Mouse (Mus musculus) kidney, embryonic 16.5 days (tissue): ENCODE measurements around the gene Prr5. TPM values are rescaled to one million over a fixed set of nuclear protein-coding genes. Genes with fewer than 3 reads are reported as not detected.

Source experiments
- ATAC-seq: fragments of 200-750 bp; cut with Nextera tagmentation; 2 replicates; pipeline ENCODE4 v1.8.0; 2017; ENCODE audit warnings: moderate TSS enrichment; ENCODE audit not compliant: low FRiP score, low TSS enrichment
- H3K27ac ChIP-seq: fragments of 300-500 bp; sonication (generic); 2 replicates; pipeline ENCODE4 v1.5.1; 2014; ENCODE audit warnings: low read length
- H3K27me3 ChIP-seq: fragments of 300-500 bp; sonication (generic); 2 replicates; pipeline ENCODE4 v1.6.1; 2014; ENCODE audit warnings: low read length, control low read depth, mixed read lengths; ENCODE audit not compliant: insufficient read depth
- H3K36me3 ChIP-seq: fragments of 300-500 bp; sonication (generic); 2 replicates; pipeline ENCODE4 v1.6.1; 2014; ENCODE audit warnings: low read length, control low read depth, mixed read lengths; ENCODE audit not compliant: insufficient read depth
- H3K4me1 ChIP-seq: fragments of 300-500 bp; sonication (generic); 2 replicates; pipeline ENCODE4 v1.6.1; 2014; ENCODE audit warnings: low read length, control low read depth, mixed read lengths; ENCODE audit not compliant: insufficient read depth
- H3K4me2 ChIP-seq: fragments of 300-500 bp; sonication (generic); replicated peaks from 2 replicates; pipeline ENCODE4 v1.6.1; 2014; ENCODE audit warnings: low read depth, low read length
- H3K4me3 ChIP-seq: fragments of 300-500 bp; sonication (generic); 2 replicates; pipeline ENCODE4 v1.5.1; 2014; ENCODE audit warnings: mild to moderate bottlenecking, low read length
- H3K9ac ChIP-seq: fragments of 300-500 bp; sonication (generic); replicated peaks from 2 replicates; pipeline ENCODE4 v1.6.1; 2014; ENCODE audit warnings: low read length
- H3K9me3 ChIP-seq: fragments of 300-500 bp; sonication (generic); 2 replicates; pipeline ENCODE4 v1.6.1; 2016; ENCODE audit warnings: low read length, control low read depth
- WGBS: fragments of 180-500 bp; shearing (Covaris S2); extraction: QIAGEN DNeasy Blood & Tissue Kit; methylation state at CpG from one replicate; pipeline ENCODE4 v1.1.7; 2014; 5-methylcytosine and 5-hydroxymethylcytosine counted together
- polyA plus RNA-seq: library from polyadenylated mRNA; unstranded; fragments of >200 nt; fragmentation: Nextera tagmentation; extraction: Ambion mirVana; gene quantifications from 2 replicates; pipeline ENCODE4 v1.2.1, GENCODE M21; 2015

Gene Prr5
- polyA plus RNA-seq, 1 experiment from 2014 or later: 43.4 TPM

GRCm38 (mm10) chr15:84674329-84675067 is 5.1 kb downstream of the Prr5 start:
- H3K4me1 ChIP-seq: peaks cover 6% of the 10 kb centered on the region; the same call in 1 of the 2 replicates
- H3K9me3 ChIP-seq: no peaks in the 10 kb centered on the region
- H3K27me3 ChIP-seq: no peaks in the 10 kb centered on the region
- 80% methylated on average over 11 of the region's 11 CpGs for WGBS
- H3K4me2 ChIP-seq: no peak overlapping the region
- no peak overlapping the region for H3K4me3 ChIP-seq
- no peaks in the 10 kb centered on the region for H3K36me3 ChIP-seq
- no peak overlapping the region for H3K27ac ChIP-seq
- no peak overlapping the region for H3K9ac ChIP-seq
- no peak for ATAC-seq

- Histone ChIP-seq H3K36me3 (no peaks in the 10 kb centered on the region), H3K27ac (no peak overlapping the region), H3K4me3 (no peak overlapping the region), H3K9me3 (no peaks in the 10 kb centered on the region), H3K4me2 (no peak overlapping the region), H3K27me3 (no peaks in the 10 kb centered on the region), H3K9ac (no peak overlapping the region), H3K4me1 (peaks cover 9% of the 10 kb centered on the region)
- no peak for ATAC-seq
- WGBS: 66% methylated on average over 8 of the region's 8 CpGs
Observed at GRCm38 (mm10) chr15:84675317-84675716, 5.9 kb downstream of the Prr5 start.

DNA sequence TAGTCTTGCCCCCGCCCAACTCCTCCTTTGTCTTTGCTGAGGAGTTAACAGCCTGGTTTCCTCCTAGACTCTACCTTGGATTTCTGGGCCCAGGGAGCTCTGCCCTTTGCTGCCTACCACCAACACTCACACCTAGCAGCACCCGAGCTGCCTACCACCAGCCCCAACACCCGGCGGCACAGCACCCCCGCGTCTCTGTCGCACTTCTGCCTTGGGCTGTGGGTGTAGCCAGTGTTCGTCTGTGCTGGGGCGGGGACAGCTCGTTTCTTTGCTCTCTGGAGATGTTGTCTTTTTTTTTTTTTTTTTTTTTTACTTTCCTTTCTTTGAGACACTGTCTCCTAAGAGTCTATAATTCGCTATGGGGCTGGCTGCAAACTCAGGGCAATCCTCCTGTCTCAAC is 8.5 kb downstream of the Prr5 start:
- no peak overlapping the region for H3K4me2 ChIP-seq
- no peak overlapping the region for H3K27ac ChIP-seq
- peaks cover 25% of the 10 kb centered on the region for H3K4me1 ChIP-seq
- H3K27me3 ChIP-seq: no peaks in the 10 kb centered on the region
- no peak for ATAC-seq
- no peaks in the 10 kb centered on the region for H3K9me3 ChIP-seq
- no peak overlapping the region for H3K4me3 ChIP-seq
- no peaks in the 10 kb centered on the region for H3K36me3 ChIP-seq
- 60% methylated on average over 11 of the region's 11 CpGs for WGBS
- no peak overlapping the region for H3K9ac ChIP-seq

DNA sequence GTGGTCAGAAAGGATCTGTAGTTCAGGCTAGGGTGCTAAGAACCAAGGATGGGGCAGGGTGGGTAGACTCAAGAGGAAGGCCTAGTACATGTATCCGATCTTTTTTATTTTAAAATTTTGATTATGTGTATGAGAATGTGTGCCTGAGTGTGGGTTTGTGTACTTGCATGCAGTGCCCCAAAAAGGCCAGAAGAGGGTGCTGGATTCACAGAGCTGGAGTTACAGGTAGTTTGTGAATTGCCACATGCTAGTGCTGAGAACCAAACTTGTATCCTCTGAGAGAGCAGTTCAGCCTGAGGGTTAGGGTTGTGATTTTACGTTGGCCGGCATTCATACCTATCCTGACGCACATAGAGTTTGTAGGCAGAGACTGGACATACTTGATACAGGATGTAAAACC is 9.7 kb downstream of the Prr5 start:
- no peaks in the 10 kb centered on the region for H3K27me3 ChIP-seq
- no peak overlapping the region for H3K4me2 ChIP-seq
- 95% methylated on average over 4 of the region's 4 CpGs for WGBS
- no peak overlapping the region for H3K9ac ChIP-seq
- no peak overlapping the region for H3K27ac ChIP-seq
- no peak for ATAC-seq
- H3K4me3 ChIP-seq: no peak overlapping the region
- no peaks in the 10 kb centered on the region for H3K36me3 ChIP-seq
- no peaks in the 10 kb centered on the region for H3K9me3 ChIP-seq
- H3K4me1 ChIP-seq: peaks cover 32% of the 10 kb centered on the region

- peaks cover 37% of the 10 kb centered on the region for H3K4me1 ChIP-seq
- WGBS: 61% methylated on average over 3 of the region's 3 CpGs
- H3K4me3 ChIP-seq: no peak overlapping the region
- H3K36me3 ChIP-seq: no peaks in the 10 kb centered on the region
- no peak overlapping the region for H3K27ac ChIP-seq
- no peak overlapping the region for H3K4me2 ChIP-seq
- H3K27me3 ChIP-seq: no peaks in the 10 kb centered on the region
- ATAC-seq: no peak
- H3K9ac ChIP-seq: no peak overlapping the region
- no peaks in the 10 kb centered on the region for H3K9me3 ChIP-seq
Observed at GRCm38 (mm10) chr15:84679794-84680193, 10.4 kb downstream of the Prr5 start.

DNA sequence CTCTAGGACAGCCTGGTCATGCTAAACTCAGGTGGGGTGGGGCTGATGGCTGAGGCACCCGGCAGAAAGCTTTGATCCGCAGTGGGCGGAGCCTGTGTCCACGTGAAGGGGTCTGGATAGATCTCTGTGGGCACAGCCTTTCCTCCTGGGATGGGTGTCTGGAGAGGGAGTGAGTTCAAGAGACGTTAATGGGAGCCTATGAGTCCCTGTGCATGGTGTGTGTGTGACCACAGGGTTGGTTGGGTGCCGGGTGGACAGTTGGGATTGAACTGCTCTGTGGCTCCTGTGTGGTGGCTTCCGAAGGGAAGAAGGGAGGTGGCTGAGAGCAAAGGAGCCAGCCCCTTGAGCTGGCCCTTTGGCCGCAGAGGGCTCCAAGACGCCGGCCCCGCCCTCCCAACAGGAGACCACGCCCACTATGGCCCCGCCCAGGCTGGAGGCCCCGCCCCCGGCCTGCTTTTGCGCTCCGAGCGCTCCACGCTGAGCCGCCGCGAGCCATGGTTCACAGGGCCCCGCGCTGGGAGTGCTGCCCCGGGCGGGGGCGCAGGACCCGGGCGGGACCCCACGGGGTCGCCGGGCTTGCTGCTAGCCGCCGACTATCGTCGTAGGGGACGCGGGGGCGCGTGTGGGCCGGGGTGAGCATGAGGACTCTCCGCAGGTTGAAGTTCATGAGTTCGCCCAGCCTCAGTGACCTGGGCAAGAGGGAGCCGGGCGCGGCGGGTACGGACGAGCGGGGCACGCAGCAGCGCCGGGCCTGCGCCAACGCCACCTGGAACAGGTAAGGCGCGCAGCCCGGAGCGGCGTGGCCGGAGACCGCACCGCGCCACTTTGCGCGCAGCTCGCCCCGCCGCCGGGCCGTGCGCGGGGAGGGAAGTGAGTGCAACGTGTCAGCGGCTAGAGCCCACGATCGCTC is 11.4 kb downstream of the Prr5 start:
- Histone ChIP-seq H3K4me1 (peaks cover 44% of the 10 kb centered on the region), H3K4me2 (peak overlapping the region; percentile 77), H3K4me3 (peak overlapping the region; percentile 79), H3K9me3 (no peaks in the 10 kb centered on the region), H3K27ac (peak overlapping the region; percentile 90), H3K9ac (peak overlapping the region; percentile 81), H3K27me3 (no peaks in the 10 kb centered on the region), H3K36me3 (no peaks in the 10 kb centered on the region)
- peak; percentile 75 for ATAC-seq
- WGBS: under 1% methylated on average over 59 of the region's 77 CpGs

GRCm38 (mm10) chr15:84681455-84682193 is 12.2 kb downstream of the Prr5 start:
- Histone ChIP-seq H3K4me1 (peaks cover 38% of the 10 kb centered on the region), H3K9me3 (no peaks in the 10 kb centered on the region)

GRCm38 (mm10) chr15:84682206-84682605 is 12.8 kb downstream of the Prr5 start:
- peak overlapping the region; percentile 81 for H3K9ac ChIP-seq
- H3K4me1 ChIP-seq: peaks cover 42% of the 10 kb centered on the region
- no peak for ATAC-seq
- no peaks in the 10 kb centered on the region for H3K9me3 ChIP-seq
- H3K4me2 ChIP-seq: peak overlapping the region; percentile 77
- peak overlapping the region; percentile 90 for H3K27ac ChIP-seq
- H3K27me3 ChIP-seq: no peaks in the 10 kb centered on the region
- no peaks in the 10 kb centered on the region for H3K36me3 ChIP-seq
- H3K4me3 ChIP-seq: peak overlapping the region; percentile 79
- WGBS: 53% methylated on average over 3 of the region's 3 CpGs

More at GRCm38 (mm10) chr15:84681455-84682193, 12.2 kb downstream of the Prr5 start:
- peak; percentile 79 for ATAC-seq
- Histone ChIP-seq H3K4me3 (peak overlapping the region; percentile 79), H3K27ac (peak overlapping the region; percentile 90), H3K36me3 (no peaks in the 10 kb centered on the region), H3K9ac (peak overlapping the region; percentile 81), H3K27me3 (no peaks in the 10 kb centered on the region), H3K4me2 (peak overlapping the region; percentile 77)
- 2% methylated on average over 31 of the region's 31 CpGs for WGBS

- Histone ChIP-seq H3K27ac (no peak overlapping the region; the same call in 1 of the 2 replicates), H3K4me2 (peak overlapping the region; percentile 77), H3K4me3 (peak overlapping the region; percentile 79), H3K9ac (0 out of 2 replicates have a peak overlapping the region, but pooled peaks have one; percentile 81), H3K4me1 (peaks cover 49% of the 10 kb centered on the region), H3K9me3 (no peaks in the 10 kb centered on the region), H3K36me3 (no peaks in the 10 kb centered on the region), H3K27me3 (no peaks in the 10 kb centered on the region)
- ATAC-seq: no peak
- WGBS: 49% methylated on average over 5 of the region's 5 CpGs
Observed at GRCm38 (mm10) chr15:84682821-84683220, 13.4 kb downstream of the Prr5 start.
